Mouse (Mus musculus): ENCODE results near the gene Nsun5. TPM values are rescaled to one million over a fixed set of nuclear protein-coding genes. Genes with fewer than 3 reads are reported as not detected.
"Not testable (repeated sequence)": the region's sequence is repeated elsewhere in the genome, so short reads cannot be mapped to it uniquely, and the experiment has no call there.

Nsun5 gene
- polyA plus RNA-seq, 1 experiment from 2014 or later: 21.2 TPM

DNA sequence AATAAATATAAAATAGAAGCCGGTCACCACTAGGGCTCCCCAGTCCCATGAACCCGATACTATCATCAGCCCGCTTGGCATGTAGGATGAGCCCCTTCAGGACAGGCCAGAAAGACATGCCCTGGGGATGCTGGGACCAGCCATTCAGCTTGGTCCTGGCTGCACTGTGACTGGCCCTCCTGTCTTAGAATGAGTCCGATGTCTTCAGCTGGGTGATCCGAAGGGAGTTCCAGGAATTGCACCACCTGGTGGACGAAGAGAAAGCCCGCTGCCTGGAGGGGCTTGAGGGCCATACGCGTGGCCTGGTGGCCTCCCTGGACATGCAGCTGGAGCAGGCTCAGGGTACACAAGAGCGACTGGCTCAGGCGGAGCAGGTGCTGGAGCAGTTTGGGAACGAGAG, 6.2 kb upstream of the Nsun5 start:
- Histone ChIP-seq H3K27ac (ENCODE audit: low read length) (no peak overlapping the region), H3K4me3 (ENCODE audit: low read length) (no peak overlapping the region), H3K36me3 (ENCODE audit: control insufficient read depth, insufficient read depth) (no peaks in the 10 kb centered on the region), H3K4me2 (ENCODE audit: low read depth, low read length) (no peak overlapping the region), H3K9ac (ENCODE audit: low read length) (no peak overlapping the region), H3K9me3 (replicated peaks; ENCODE audit: control insufficient read depth, low read length) (no peaks in the 10 kb centered on the region), H3K4me1 (ENCODE audit: control insufficient read depth, insufficient read depth, low read length) (peaks cover 3% of the 10 kb centered on the region; the same call in 1 of the 2 replicates), H3K27me3 (ENCODE audit: control insufficient read depth, insufficient read depth, low read length) (peaks cover 2% of the 10 kb centered on the region; the same call in 1 of the 2 replicates)
- WGBS: 25% methylated on average over 12 of the region's 12 CpGs
- ATAC-seq (replicated peaks; ENCODE audit: extremely low read depth, insufficient read depth, low FRiP score): no peak

DNA sequence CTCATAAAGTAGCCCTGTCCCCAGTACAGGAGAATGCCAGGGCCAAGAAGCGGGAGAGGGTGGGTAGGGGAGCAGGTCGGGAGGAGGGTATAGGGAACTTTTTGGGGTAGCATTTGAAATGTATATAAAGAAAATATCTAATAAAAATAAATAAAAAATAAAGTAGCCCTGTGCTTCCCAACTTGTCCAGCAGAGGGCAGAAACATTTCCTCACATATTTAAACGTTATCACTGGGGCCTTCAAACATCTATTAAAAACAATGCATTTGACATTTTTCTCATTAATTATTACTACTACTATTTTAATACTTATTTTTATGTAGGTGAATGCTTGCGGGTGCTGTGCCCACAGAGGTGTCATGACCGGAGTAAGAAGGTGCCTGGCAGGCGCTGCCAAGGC, 1.9 kb upstream of the Nsun5 start:
- WGBS: 50% methylated on average over 6 of the region's 6 CpGs
- H3K9me3 ChIP-seq (replicated peaks; ENCODE audit: control insufficient read depth, low read length): no peaks in the 10 kb centered on the region
- no peak for ATAC-seq (replicated peaks; ENCODE audit: extremely low read depth, insufficient read depth, low FRiP score)
- peaks cover 2% of the 10 kb centered on the region; the same call in 1 of the 2 replicates for H3K27me3 ChIP-seq (ENCODE audit: control insufficient read depth, insufficient read depth, low read length)
- H3K36me3 ChIP-seq (ENCODE audit: control insufficient read depth, insufficient read depth): peaks cover 9% of the 10 kb centered on the region
- H3K4me1 ChIP-seq (ENCODE audit: control insufficient read depth, insufficient read depth, low read length): peaks cover 5% of the 10 kb centered on the region; the same call in 1 of the 2 replicates
- H3K9ac ChIP-seq (ENCODE audit: low read length): no peak overlapping the region
- no peak overlapping the region for H3K4me2 ChIP-seq (ENCODE audit: low read depth, low read length)
- H3K4me3 ChIP-seq (ENCODE audit: low read length): no peak overlapping the region
- no peak overlapping the region for H3K27ac ChIP-seq (ENCODE audit: low read length)

DNA sequence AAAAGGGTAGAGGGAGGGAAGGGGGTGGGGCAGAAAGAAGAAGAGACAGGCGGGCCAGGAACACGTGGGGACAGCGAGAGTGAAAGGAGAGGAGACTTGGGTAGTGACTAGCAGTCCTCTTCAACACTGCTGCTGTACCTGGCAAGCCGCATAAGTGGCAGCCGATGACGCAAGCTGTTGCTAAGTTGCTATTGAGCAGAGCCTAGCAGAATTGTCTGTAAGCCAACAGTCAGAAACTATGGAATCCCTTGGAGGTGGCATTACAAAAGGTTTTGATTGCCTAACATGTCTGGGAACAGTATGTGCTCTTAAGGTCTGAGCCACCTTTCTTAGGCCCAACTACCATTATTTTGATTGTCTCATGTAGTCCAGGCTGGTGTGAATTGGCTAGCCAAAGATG, 1.4 kb upstream of the Nsun5 start:
- H3K4me2 ChIP-seq (ENCODE audit: low read depth, low read length): no peak overlapping the region
- no peak for ATAC-seq (replicated peaks; ENCODE audit: extremely low read depth, insufficient read depth, low FRiP score)
- H3K36me3 ChIP-seq (ENCODE audit: control insufficient read depth, insufficient read depth): peaks cover 12% of the 10 kb centered on the region
- WGBS: 79% methylated on average over 6 of the region's 6 CpGs
- no peaks in the 10 kb centered on the region for H3K9me3 ChIP-seq (replicated peaks; ENCODE audit: control insufficient read depth, low read length)
- peaks cover 5% of the 10 kb centered on the region; the same call in 1 of the 2 replicates for H3K4me1 ChIP-seq (ENCODE audit: control insufficient read depth, insufficient read depth, low read length)
- H3K27me3 ChIP-seq (ENCODE audit: control insufficient read depth, insufficient read depth, low read length): peaks cover 2% of the 10 kb centered on the region; the same call in 1 of the 2 replicates
- H3K27ac ChIP-seq (ENCODE audit: low read length): no peak overlapping the region
- H3K4me3 ChIP-seq (ENCODE audit: low read length): no peak overlapping the region
- no peak overlapping the region for H3K9ac ChIP-seq (ENCODE audit: low read length)

- H3K4me3 ChIP-seq (ENCODE audit: low read length): peak overlapping the region; percentile 83
- 57% methylated on average over 9 of the region's 9 CpGs for WGBS
- not testable (repeated sequence) for H3K4me1 ChIP-seq (ENCODE audit: control insufficient read depth, insufficient read depth, low read length); ATAC-seq (replicated peaks; ENCODE audit: extremely low read depth, insufficient read depth, low FRiP score); H3K27me3 ChIP-seq (ENCODE audit: control insufficient read depth, insufficient read depth, low read length); H3K9me3 ChIP-seq (replicated peaks; ENCODE audit: control insufficient read depth, low read length)
- peak overlapping the region; percentile 75 for H3K4me2 ChIP-seq (ENCODE audit: low read depth, low read length)
- H3K27ac ChIP-seq (ENCODE audit: low read length): peak overlapping the region; percentile 83
- H3K36me3 ChIP-seq (ENCODE audit: control insufficient read depth, insufficient read depth): peaks cover 21% of the 10 kb centered on the region
- H3K9ac ChIP-seq (ENCODE audit: low read length): peak overlapping the region; percentile 86
Measured at GRCm38 (mm10) chr5:135369196-135369595, 557 bp upstream of the Nsun5 start.

DNA sequence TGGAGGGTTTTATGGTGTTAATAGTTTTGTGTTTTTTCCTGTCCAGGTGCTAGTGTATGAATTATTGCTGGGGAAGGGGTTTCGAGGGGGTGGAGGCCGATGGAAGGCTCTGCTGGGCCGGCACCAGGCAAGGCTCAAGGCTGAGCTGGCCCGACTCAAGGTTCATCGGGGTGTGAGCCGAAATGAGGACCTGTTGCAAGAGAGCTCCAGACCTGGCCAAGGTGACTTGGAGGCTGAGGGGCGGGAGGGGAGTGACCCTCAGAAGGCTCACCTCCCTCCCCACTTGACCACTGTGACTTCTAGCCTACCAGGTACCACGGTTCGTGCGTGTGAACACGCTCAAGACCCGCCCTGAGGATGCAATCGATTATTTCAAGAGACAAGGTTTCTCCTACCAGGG, 1.4 kb downstream of the Nsun5 start:
- H3K27me3 ChIP-seq (ENCODE audit: control insufficient read depth, insufficient read depth, low read length): no peaks in the 10 kb centered on the region
- H3K9me3 ChIP-seq (replicated peaks; ENCODE audit: control insufficient read depth, low read length): no peaks in the 10 kb centered on the region
- no peak overlapping the region for H3K27ac ChIP-seq (ENCODE audit: low read length)
- H3K4me1 ChIP-seq (ENCODE audit: control insufficient read depth, insufficient read depth, low read length): peaks cover 9% of the 10 kb centered on the region; the same call in 1 of the 2 replicates
- no peak for ATAC-seq (replicated peaks; ENCODE audit: extremely low read depth, insufficient read depth, low FRiP score)
- H3K4me3 ChIP-seq (ENCODE audit: low read length): no peak overlapping the region
- no peak overlapping the region for H3K4me2 ChIP-seq (ENCODE audit: low read depth, low read length)
- peaks cover 30% of the 10 kb centered on the region for H3K36me3 ChIP-seq (ENCODE audit: control insufficient read depth, insufficient read depth)
- WGBS: 93% methylated on average over 13 of the region's 13 CpGs
- H3K9ac ChIP-seq (ENCODE audit: low read length): no peak overlapping the region

DNA sequence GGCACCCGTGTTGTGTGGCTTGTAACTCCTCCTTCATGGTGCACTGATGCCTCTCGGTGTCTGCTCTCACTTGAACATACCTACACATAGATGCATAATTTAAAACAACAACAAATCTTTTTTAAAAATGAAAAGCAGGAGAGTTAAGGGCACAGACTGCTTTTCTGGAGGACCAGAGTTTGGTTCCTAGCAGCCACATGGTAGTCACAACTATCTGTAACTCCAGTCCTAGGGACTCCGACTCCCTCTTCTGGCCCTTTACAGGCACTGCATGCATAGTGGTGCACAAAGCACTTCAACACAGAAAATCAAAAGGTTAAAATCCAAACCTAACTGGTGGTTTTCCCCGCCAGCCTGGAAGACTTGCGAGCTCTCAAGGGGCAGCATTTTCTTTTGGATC, 3.8 kb downstream of the Nsun5 start:
- WGBS: 93% methylated on average over 5 of the region's 5 CpGs
- H3K27me3 ChIP-seq (ENCODE audit: control insufficient read depth, insufficient read depth, low read length): no peaks in the 10 kb centered on the region
- no peak overlapping the region for H3K4me2 ChIP-seq (ENCODE audit: low read depth, low read length)
- H3K4me3 ChIP-seq (ENCODE audit: low read length): no peak overlapping the region
- no peak overlapping the region for H3K27ac ChIP-seq (ENCODE audit: low read length)
- H3K9me3 ChIP-seq (replicated peaks; ENCODE audit: control insufficient read depth, low read length): no peaks in the 10 kb centered on the region
- no peak overlapping the region for H3K9ac ChIP-seq (ENCODE audit: low read length)
- peaks cover 45% of the 10 kb centered on the region for H3K36me3 ChIP-seq (ENCODE audit: control insufficient read depth, insufficient read depth)
- peaks cover 9% of the 10 kb centered on the region; the same call in 1 of the 2 replicates for H3K4me1 ChIP-seq (ENCODE audit: control insufficient read depth, insufficient read depth, low read length)
- ATAC-seq (replicated peaks; ENCODE audit: extremely low read depth, insufficient read depth, low FRiP score): no peak

DNA sequence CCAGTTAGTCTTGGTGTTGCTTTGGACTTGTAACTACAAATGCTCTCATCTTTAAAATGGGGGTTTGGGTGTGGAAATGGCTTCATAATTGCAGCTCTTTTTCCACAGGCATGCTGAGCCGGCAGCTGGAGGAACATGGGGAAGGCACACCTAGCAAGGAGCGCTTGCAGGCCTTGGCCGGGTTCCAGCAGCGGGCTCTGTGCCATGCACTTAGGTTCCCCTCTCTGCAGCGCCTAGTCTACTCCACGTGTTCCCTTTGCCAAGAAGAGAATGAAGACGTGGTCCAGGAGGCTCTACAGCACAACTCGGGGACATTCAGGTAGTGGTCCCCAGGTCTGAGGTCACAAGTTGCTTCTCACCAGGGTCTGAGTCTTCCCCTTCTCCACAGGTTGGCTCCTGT, 5.4 kb downstream of the Nsun5 start:
- 26% methylated on average over 8 of the region's 8 CpGs for WGBS
- Histone ChIP-seq H3K4me3 (ENCODE audit: low read length) (no peak overlapping the region), H3K27ac (ENCODE audit: low read length) (no peak overlapping the region), H3K4me1 (ENCODE audit: control insufficient read depth, insufficient read depth, low read length) (peaks cover 9% of the 10 kb centered on the region; the same call in 1 of the 2 replicates), H3K27me3 (ENCODE audit: control insufficient read depth, insufficient read depth, low read length) (no peaks in the 10 kb centered on the region), H3K36me3 (ENCODE audit: control insufficient read depth, insufficient read depth) (peaks cover 52% of the 10 kb centered on the region), H3K4me2 (ENCODE audit: low read depth, low read length) (no peak overlapping the region), H3K9me3 (replicated peaks; ENCODE audit: control insufficient read depth, low read length) (no peaks in the 10 kb centered on the region), H3K9ac (ENCODE audit: low read length) (no peak overlapping the region)
- peak; percentile 67 for ATAC-seq (replicated peaks; ENCODE audit: extremely low read depth, insufficient read depth, low FRiP score)

- WGBS: 72% methylated on average over 2 of the region's 2 CpGs
Measured at GRCm38 (mm10) chr5:135376341-135376740, 6.6 kb downstream of the Nsun5 start.

DNA sequence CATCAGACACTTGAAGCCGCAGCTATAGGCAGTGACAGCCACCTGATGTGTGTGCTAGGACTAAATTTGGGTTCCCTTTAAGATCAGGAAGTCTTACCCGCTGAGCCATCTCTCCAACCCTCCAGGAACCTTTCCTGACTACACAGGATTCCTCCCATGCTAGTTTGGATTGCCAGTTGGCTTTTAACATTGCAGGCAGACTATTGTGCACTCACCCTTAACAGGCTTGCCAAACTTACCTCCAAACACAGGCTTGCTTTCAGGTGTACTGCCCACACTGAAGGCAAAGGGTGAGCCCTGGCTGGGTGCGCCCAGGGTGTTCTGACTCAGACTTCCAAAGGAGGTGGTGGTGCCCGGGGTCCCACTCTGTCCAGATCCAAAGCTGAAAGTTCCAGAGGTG, 10.9 kb downstream of the Nsun5 start:
- H3K27ac ChIP-seq (ENCODE audit: low read length): no peak overlapping the region
- H3K36me3 ChIP-seq (ENCODE audit: control insufficient read depth, insufficient read depth): peaks cover 76% of the 10 kb centered on the region
- H3K4me2 ChIP-seq (ENCODE audit: low read depth, low read length): no peak overlapping the region
- H3K4me3 ChIP-seq (ENCODE audit: low read length): no peak overlapping the region
- 90% methylated on average over 4 of the region's 4 CpGs for WGBS
- H3K27me3 ChIP-seq (ENCODE audit: control insufficient read depth, insufficient read depth, low read length): no peaks in the 10 kb centered on the region
- H3K9me3 ChIP-seq (replicated peaks; ENCODE audit: control insufficient read depth, low read length): no peaks in the 10 kb centered on the region
- H3K4me1 ChIP-seq (ENCODE audit: control insufficient read depth, insufficient read depth, low read length): no peaks in the 10 kb centered on the region
- no peak for ATAC-seq (replicated peaks; ENCODE audit: extremely low read depth, insufficient read depth, low FRiP score)
- no peak overlapping the region for H3K9ac ChIP-seq (ENCODE audit: low read length)

More at GRCm38 (mm10) chr5:135376341-135376740, 6.6 kb downstream of the Nsun5 start:
- H3K36me3 ChIP-seq (ENCODE audit: control insufficient read depth, insufficient read depth): peaks cover 60% of the 10 kb centered on the region
- 0 out of 2 replicates have a peak, but pooled peaks cover 3% of the 10 kb centered on the region for H3K4me1 ChIP-seq (ENCODE audit: control insufficient read depth, insufficient read depth, low read length)
- H3K27me3 ChIP-seq (ENCODE audit: control insufficient read depth, insufficient read depth, low read length): no peaks in the 10 kb centered on the region
- no peak for ATAC-seq (replicated peaks; ENCODE audit: extremely low read depth, insufficient read depth, low FRiP score)
- H3K9ac ChIP-seq (ENCODE audit: low read length): no peak overlapping the region
- no peaks in the 10 kb centered on the region for H3K9me3 ChIP-seq (replicated peaks; ENCODE audit: control insufficient read depth, low read length)
- H3K4me3 ChIP-seq (ENCODE audit: low read length): no peak overlapping the region
- no peak overlapping the region for H3K4me2 ChIP-seq (ENCODE audit: low read depth, low read length)
- no peak overlapping the region for H3K27ac ChIP-seq (ENCODE audit: low read length)

Measured in heart, embryonic 16.5 days (tissue).